Mouse (Mus musculus) kidney, adult 2 months (tissue): ENCODE results near the gene Gatd1.

Source experiments
- CTCF ChIP-seq: fragments of 200-500 bp; conservative IDR thresholded peaks from 2 replicates; pipeline ENCODE4 v1.5.1; 2011; ENCODE audit warnings: low read depth, mild to moderate bottlenecking, control low read depth, low read length, moderate library complexity, mixed read lengths; ENCODE audit not compliant: insufficient read depth, insufficient read length
- POLR2A ChIP-seq: fragments of 200-500 bp; IDR thresholded peaks from one replicate; pipeline ENCODE4 v1.6.1; 2011; ENCODE audit warnings: low read depth, low read length, control low read depth

DNA sequence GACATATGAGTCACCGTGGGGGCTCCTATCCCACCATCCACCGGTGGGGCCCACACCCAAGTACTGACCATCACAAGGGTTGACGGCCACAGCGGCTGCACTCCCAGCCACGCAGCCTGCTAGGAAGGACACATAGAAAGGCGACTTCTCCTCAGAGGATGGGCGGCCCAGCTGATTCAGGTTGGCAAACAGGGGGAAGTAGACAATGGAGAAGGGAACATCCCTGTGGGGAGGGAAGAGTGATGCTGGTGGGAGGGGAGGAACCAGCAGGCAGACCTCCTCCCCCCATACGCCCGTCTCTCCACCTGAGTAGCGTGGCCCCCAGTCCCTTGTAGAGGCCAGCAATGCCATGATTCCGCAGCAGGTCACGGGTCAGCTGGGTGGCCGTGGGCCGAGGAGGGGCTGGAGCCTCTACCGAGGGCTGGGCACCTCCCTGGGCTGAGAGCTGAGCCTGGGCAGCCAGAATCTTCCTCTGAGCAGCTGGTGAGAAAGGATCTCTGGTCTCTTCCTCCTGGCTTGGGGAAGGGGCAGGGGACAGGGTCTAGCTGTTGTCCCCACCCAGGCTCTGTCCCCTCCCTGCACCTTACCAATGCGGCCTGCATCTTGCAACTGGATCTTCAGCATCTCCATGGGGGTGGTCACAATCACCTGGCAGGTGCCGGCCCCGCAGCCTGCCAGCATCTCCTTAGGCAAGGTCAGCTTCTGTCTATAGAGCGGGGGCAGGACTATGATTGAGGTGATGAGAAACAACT lies 17.7 kb upstream of the Gatd1 start:
- no peak for TF ChIP-seq CTCF
- no peak for TF ChIP-seq POLR2A
